ENCODE assay signal across 17 mouse cellular contexts in the genomic region with DNA sequence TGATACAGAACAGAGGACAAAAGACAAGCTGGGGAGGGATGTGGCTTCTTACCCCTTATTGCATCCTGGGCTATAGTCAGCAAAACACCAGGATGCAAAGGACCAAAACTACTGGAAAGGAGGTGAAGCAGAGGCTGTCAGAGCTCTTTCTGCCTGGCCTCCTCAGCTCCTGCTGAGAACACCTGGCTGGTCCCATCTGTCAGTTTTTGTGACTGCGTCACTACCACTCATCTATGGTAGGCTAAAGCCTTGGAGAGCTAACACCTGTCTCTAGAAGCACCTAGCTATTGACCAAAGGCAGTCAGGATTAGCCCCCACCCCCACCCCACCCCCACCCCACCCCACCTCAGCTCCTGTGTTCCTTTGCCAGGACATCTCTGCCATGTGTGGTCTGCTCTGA.
"Had no signal": no experiment of that assay in that cellular context is flagged by ENCODE, and none has a peak within 500 bp of the region (broad histone marks: within the 10 kb centered on the region; RNA-seq: fewer than 3 reads in every experiment).

No protein-coding gene starts in this region.

- H3K9me3 ChIP-seq: limb, embryonic 12.5 days; limb, embryonic 15.5 days; midbrain, embryonic 10.5 days; neural tube, embryonic 13.5 days had no signal

- H3K27ac ChIP-seq: limb, embryonic 12.5 days; limb, embryonic 15.5 days; liver, embryonic 14.5 days; midbrain, embryonic 10.5 days; neural tube, embryonic 13.5 days had no signal

- H3K36me3 ChIP-seq: limb, embryonic 12.5 days; limb, embryonic 15.5 days; midbrain, embryonic 10.5 days; neural tube, embryonic 13.5 days had no signal

- H3K9ac ChIP-seq: limb, embryonic 12.5 days; limb, embryonic 15.5 days; liver, embryonic 14.5 days; liver, postnatal 0 days; lung, embryonic 14.5 days; neural tube, embryonic 13.5 days had no signal

- H3K4me1 ChIP-seq: limb, embryonic 12.5 days; limb, embryonic 15.5 days; megakaryocyte, embryonic 14.5 days; midbrain, embryonic 10.5 days; neural tube, embryonic 13.5 days had no signal

- ATAC-seq: liver, postnatal 0 days; lung, postnatal 0 days had no signal

- H3K4me2 ChIP-seq: limb, embryonic 12.5 days; limb, embryonic 15.5 days; liver, embryonic 11.5 days; lung, embryonic 14.5 days; neural tube, embryonic 13.5 days had no signal

- H3K4me3 ChIP-seq: limb, embryonic 12.5 days; limb, embryonic 15.5 days; megakaryocyte, embryonic 14.5 days; midbrain, embryonic 10.5 days; neural tube, embryonic 13.5 days had no signal

- H3K27me3 ChIP-seq: limb, embryonic 12.5 days; limb, embryonic 15.5 days; megakaryocyte, embryonic 14.5 days; neural tube, embryonic 13.5 days had no signal

- DNase-seq: kidney, adult 9 months; kidney, postnatal 14 days; kidney, postnatal 4 days; layer of hippocampus, adult 9-11 months; liver, postnatal 0 days; lung, embryonic 14.5 days; lung, postnatal 36 days; thymus, adult 18-20 months; thymus, postnatal 36 days had no signal
